Mouse (Mus musculus): ENCODE data around the gene Map4k4. TPM values are rescaled to one million over a fixed set of nuclear protein-coding genes. Genes with fewer than 3 reads are reported as not detected.

Map4k4 gene
- polyA plus RNA-seq, 1 experiment from 2014 or later: 23.7 TPM

DNA sequence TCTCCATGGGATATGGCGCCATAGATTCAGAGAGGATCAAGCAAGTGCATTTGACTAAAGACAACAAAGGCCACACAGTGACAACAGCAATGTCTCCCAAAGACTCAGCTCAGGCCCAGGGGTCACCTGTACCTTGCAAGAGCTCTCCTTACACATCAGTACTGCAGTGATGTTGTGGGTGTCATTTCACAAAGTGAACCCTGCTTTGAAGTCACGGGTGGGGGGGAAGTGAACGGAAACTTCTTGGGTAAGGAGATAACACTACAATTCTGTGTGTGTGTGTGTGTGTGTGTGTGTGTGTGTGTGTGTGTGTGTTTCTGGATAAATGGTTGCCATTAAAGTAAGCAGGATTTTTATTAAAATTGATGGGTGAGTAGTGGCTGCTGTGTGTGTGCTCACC, 53.9 kb downstream of the Map4k4 start:
- Histone ChIP-seq H3K9me3 (replicated peaks; ENCODE audit: control insufficient read depth, low read length) (no peaks in the 10 kb centered on the region), H3K9ac (ENCODE audit: low read depth, low read length) (no peak overlapping the region), H3K27me3 (ENCODE audit: control insufficient read depth, insufficient read depth, low read length) (no peaks in the 10 kb centered on the region), H3K4me1 (ENCODE audit: control insufficient read depth, insufficient read depth, low read length) (peaks cover 62% of the 10 kb centered on the region), H3K36me3 (ENCODE audit: control insufficient read depth, insufficient read depth, low read length) (no peaks in the 10 kb centered on the region), H3K4me2 (no peak overlapping the region), H3K4me3 (ENCODE audit: low read depth, low read length) (no peak overlapping the region), H3K27ac (ENCODE audit: low read depth, low read length) (no peak overlapping the region)
- no peak for ATAC-seq (replicated peaks; ENCODE audit: insufficient number of reproducible peaks, low FRiP score, low TSS enrichment)
- 48% methylated on average over 3 of the region's 3 CpGs for WGBS (ENCODE audit: insufficient replicate concordance)

- ATAC-seq (replicated peaks; ENCODE audit: insufficient number of reproducible peaks, low FRiP score, low TSS enrichment): no peak
- no peaks in the 10 kb centered on the region for H3K36me3 ChIP-seq (ENCODE audit: control insufficient read depth, insufficient read depth, low read length)
- no peaks in the 10 kb centered on the region for H3K27me3 ChIP-seq (ENCODE audit: control insufficient read depth, insufficient read depth, low read length)
- no peak overlapping the region for H3K27ac ChIP-seq (ENCODE audit: low read depth, low read length)
- H3K4me2 ChIP-seq: no peak overlapping the region
- H3K9me3 ChIP-seq (replicated peaks; ENCODE audit: control insufficient read depth, low read length): no peaks in the 10 kb centered on the region
- H3K4me1 ChIP-seq (ENCODE audit: control insufficient read depth, insufficient read depth, low read length): peaks cover 54% of the 10 kb centered on the region
- no peak overlapping the region for H3K9ac ChIP-seq (ENCODE audit: low read depth, low read length)
- 81% methylated on average over 5 of the region's 5 CpGs for WGBS (ENCODE audit: insufficient replicate concordance)
- no peak overlapping the region for H3K4me3 ChIP-seq (ENCODE audit: low read depth, low read length)
Measured at GRCm38 (mm10) chr1:39956712-39957111, 56.0 kb downstream of the Map4k4 start.

DNA sequence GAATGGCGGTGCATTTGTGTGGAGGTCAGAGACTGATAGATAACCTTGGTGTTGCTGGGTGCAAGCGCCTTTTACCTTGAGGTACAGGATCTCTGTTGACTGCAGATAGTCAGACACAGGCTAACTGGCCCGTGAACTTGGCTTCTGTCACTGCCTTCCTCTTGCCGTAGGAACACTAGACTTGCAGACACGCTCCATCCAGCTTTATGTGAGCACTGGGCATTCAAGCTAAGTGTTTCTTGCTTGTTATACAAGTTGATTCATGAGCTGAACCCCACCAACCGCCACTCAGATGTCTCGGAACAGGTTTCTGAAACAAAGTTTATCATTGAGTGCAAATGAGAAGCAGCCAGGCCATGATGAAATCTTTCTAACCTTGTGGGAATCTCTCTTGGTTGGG, 57.3 kb downstream of the Map4k4 start:
- WGBS (ENCODE audit: insufficient replicate concordance): 68% methylated on average over 7 of the region's 7 CpGs
- no peaks in the 10 kb centered on the region for H3K27me3 ChIP-seq (ENCODE audit: control insufficient read depth, insufficient read depth, low read length)
- H3K4me2 ChIP-seq: no peak overlapping the region
- H3K4me3 ChIP-seq (ENCODE audit: low read depth, low read length): no peak overlapping the region
- H3K9ac ChIP-seq (ENCODE audit: low read depth, low read length): no peak overlapping the region
- H3K4me1 ChIP-seq (ENCODE audit: control insufficient read depth, insufficient read depth, low read length): peaks cover 45% of the 10 kb centered on the region
- H3K36me3 ChIP-seq (ENCODE audit: control insufficient read depth, insufficient read depth, low read length): peaks cover 3% of the 10 kb centered on the region
- H3K27ac ChIP-seq (ENCODE audit: low read depth, low read length): no peak overlapping the region
- H3K9me3 ChIP-seq (replicated peaks; ENCODE audit: control insufficient read depth, low read length): no peaks in the 10 kb centered on the region
- ATAC-seq (replicated peaks; ENCODE audit: insufficient number of reproducible peaks, low FRiP score, low TSS enrichment): no peak

DNA sequence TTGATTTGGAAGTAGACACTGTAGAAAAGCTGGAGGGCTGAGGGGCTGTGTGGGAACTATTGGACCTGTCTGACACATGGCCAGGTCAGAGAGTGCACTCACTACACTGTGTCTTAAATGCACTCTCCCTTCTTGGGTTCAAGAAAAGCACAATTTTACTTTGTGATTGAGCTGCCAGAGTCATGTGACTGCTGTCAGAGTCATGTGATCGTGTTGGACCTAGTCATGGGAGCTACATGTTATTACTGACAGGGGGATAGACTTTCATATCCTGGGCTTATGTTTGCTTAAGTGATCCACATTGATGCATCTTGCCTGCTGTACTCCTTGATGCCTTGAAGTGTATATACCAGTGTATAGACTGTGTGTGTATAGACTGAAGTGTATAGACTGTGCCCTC, 59.9 kb downstream of the Map4k4 start:
- Histone ChIP-seq H3K27ac (ENCODE audit: low read depth, low read length) (no peak overlapping the region), H3K27me3 (ENCODE audit: control insufficient read depth, insufficient read depth, low read length) (no peaks in the 10 kb centered on the region), H3K4me2 (no peak overlapping the region), H3K9me3 (replicated peaks; ENCODE audit: control insufficient read depth, low read length) (no peaks in the 10 kb centered on the region), H3K36me3 (ENCODE audit: control insufficient read depth, insufficient read depth, low read length) (peaks cover 3% of the 10 kb centered on the region), H3K4me1 (ENCODE audit: control insufficient read depth, insufficient read depth, low read length) (peaks cover 33% of the 10 kb centered on the region), H3K4me3 (ENCODE audit: low read depth, low read length) (no peak overlapping the region), H3K9ac (ENCODE audit: low read depth, low read length) (no peak overlapping the region)
- 85% methylated on average over 1 of the region's 1 CpGs for WGBS (ENCODE audit: insufficient replicate concordance)
- ATAC-seq (replicated peaks; ENCODE audit: insufficient number of reproducible peaks, low FRiP score, low TSS enrichment): no peak

- Histone ChIP-seq H3K27me3 (ENCODE audit: control insufficient read depth, insufficient read depth, low read length) (no peaks in the 10 kb centered on the region), H3K9me3 (replicated peaks; ENCODE audit: control insufficient read depth, low read length) (no peaks in the 10 kb centered on the region), H3K4me3 (ENCODE audit: low read depth, low read length) (no peak overlapping the region), H3K4me2 (no peak overlapping the region), H3K9ac (ENCODE audit: low read depth, low read length) (no peak overlapping the region), H3K27ac (ENCODE audit: low read depth, low read length) (no peak overlapping the region), H3K36me3 (ENCODE audit: control insufficient read depth, insufficient read depth, low read length) (peaks cover 3% of the 10 kb centered on the region), H3K4me1 (ENCODE audit: control insufficient read depth, insufficient read depth, low read length) (peaks cover 35% of the 10 kb centered on the region)
- no peak for ATAC-seq (replicated peaks; ENCODE audit: insufficient number of reproducible peaks, low FRiP score, low TSS enrichment)
- WGBS (ENCODE audit: insufficient replicate concordance): 80% methylated on average over 6 of the region's 6 CpGs
Measured at GRCm38 (mm10) chr1:39961113-39961512, 60.4 kb downstream of the Map4k4 start.

DNA sequence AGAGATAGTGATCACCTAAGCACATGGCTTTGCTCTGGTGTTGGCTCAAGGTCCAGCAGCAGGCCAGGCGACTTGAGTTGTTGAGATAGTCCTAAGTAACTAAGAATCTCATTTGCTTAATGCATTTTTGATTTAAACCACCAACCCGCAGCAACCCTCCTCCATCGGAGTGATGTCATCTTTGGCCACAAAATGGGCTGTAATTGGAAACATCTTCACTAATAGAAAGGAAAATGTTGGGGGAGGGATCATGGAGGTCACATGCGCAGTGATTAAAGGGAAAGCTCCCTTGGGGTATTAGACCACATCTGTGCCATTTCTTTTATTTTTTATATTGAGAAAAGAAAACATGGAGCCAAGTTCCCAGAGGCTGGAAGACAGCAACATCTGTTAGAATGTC, 61.6 kb downstream of the Map4k4 start:
- no peak overlapping the region for H3K9ac ChIP-seq (ENCODE audit: low read depth, low read length)
- no peak for ATAC-seq (replicated peaks; ENCODE audit: insufficient number of reproducible peaks, low FRiP score, low TSS enrichment)
- WGBS (ENCODE audit: insufficient replicate concordance): 79% methylated on average over 4 of the region's 4 CpGs
- no peak overlapping the region for H3K4me2 ChIP-seq
- H3K4me3 ChIP-seq (ENCODE audit: low read depth, low read length): no peak overlapping the region
- no peak overlapping the region for H3K27ac ChIP-seq (ENCODE audit: low read depth, low read length)
- peaks cover 29% of the 10 kb centered on the region for H3K4me1 ChIP-seq (ENCODE audit: control insufficient read depth, insufficient read depth, low read length)
- peaks cover 3% of the 10 kb centered on the region for H3K36me3 ChIP-seq (ENCODE audit: control insufficient read depth, insufficient read depth, low read length)
- no peaks in the 10 kb centered on the region for H3K9me3 ChIP-seq (replicated peaks; ENCODE audit: control insufficient read depth, low read length)
- no peaks in the 10 kb centered on the region for H3K27me3 ChIP-seq (ENCODE audit: control insufficient read depth, insufficient read depth, low read length)

DNA sequence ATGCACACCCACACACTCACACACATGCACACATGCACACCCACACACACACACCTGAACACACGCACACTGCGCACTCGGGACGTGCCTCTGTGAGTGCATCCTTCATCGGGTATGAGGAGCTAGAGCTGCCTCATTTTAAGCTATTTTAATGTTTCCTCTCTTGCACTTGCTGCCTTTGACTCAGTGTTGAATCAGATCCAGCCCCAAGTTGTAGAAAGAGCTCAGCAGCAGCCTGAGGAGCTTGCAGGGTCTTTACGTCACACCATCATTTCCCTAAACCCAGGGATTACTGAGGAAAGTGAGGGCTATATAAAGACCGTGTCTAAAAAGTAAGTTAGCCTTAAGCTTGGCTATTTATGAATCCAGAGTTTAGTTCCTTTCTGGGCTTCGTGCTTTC, 62.1 kb downstream of the Map4k4 start:
- H3K27ac ChIP-seq (ENCODE audit: low read depth, low read length): no peak overlapping the region

DNA sequence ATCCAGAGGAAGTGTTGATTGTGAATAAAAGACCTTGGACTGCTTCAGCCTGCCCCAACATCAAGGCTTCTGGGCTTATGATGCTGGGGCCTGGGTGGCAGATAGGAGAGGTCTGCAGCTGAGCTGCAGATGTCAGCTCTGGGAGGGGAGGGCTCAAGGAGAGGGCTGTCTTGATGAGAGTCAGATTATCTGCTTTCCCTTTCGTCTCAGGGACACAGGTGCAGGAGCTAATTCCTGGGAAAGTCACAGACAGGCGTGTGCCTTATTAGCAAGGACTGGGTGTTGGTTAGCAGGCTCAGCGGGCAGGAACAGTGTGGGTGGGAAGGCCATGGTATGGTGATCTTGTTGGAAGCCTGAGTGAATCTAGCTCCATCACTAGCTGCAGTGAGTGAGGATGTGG, 63.1 kb downstream of the Map4k4 start:
- Histone ChIP-seq H3K4me2 (no peak overlapping the region), H3K9me3 (replicated peaks; ENCODE audit: control insufficient read depth, low read length) (no peaks in the 10 kb centered on the region), H3K9ac (ENCODE audit: low read depth, low read length) (no peak overlapping the region), H3K36me3 (ENCODE audit: control insufficient read depth, insufficient read depth, low read length) (peaks cover 3% of the 10 kb centered on the region), H3K4me3 (ENCODE audit: low read depth, low read length) (no peak overlapping the region), H3K27me3 (ENCODE audit: control insufficient read depth, insufficient read depth, low read length) (no peaks in the 10 kb centered on the region), H3K27ac (ENCODE audit: low read depth, low read length) (no peak overlapping the region), H3K4me1 (ENCODE audit: control insufficient read depth, insufficient read depth, low read length) (peaks cover 23% of the 10 kb centered on the region)
- 78% methylated on average over 3 of the region's 3 CpGs for WGBS (ENCODE audit: insufficient replicate concordance)
- no peak for ATAC-seq (replicated peaks; ENCODE audit: insufficient number of reproducible peaks, low FRiP score, low TSS enrichment)

More for the DNA sequence above, 62.1 kb downstream of the Map4k4 start:
- Histone ChIP-seq H3K4me2 (no peak overlapping the region), H3K4me1 (ENCODE audit: control insufficient read depth, insufficient read depth, low read length) (peaks cover 24% of the 10 kb centered on the region), H3K9ac (ENCODE audit: low read depth, low read length) (no peak overlapping the region), H3K4me3 (ENCODE audit: low read depth, low read length) (no peak overlapping the region), H3K9me3 (replicated peaks; ENCODE audit: control insufficient read depth, low read length) (no peaks in the 10 kb centered on the region), H3K36me3 (ENCODE audit: control insufficient read depth, insufficient read depth, low read length) (peaks cover 3% of the 10 kb centered on the region), H3K27me3 (ENCODE audit: control insufficient read depth, insufficient read depth, low read length) (no peaks in the 10 kb centered on the region)
- no peak for ATAC-seq (replicated peaks; ENCODE audit: insufficient number of reproducible peaks, low FRiP score, low TSS enrichment)
- whole genome bisulfite sequencing (ENCODE audit: insufficient replicate concordance): 91% methylated on average over 8 of the region's 8 CpGs

DNA sequence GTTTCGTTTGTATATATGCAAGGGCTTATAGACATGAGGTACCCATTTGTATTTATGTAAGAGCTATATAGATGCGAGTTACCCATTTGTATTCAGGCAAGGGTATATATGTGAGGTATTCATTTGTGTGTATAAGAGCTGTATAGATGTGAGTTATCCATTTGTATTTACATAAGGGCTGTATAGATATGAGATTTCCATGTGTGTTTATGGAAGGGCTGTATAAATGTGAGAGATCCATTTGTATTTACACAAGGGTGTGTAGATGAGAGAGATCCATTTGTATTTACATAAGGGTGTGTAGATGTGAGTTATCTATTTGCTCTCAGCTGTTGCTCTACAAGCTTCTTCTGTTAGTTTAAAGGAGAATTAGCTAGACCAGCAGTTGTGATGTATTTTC, 63.7 kb downstream of the Map4k4 start:
- H3K9ac ChIP-seq (ENCODE audit: low read depth, low read length): no peak overlapping the region
- no peak overlapping the region for H3K4me2 ChIP-seq
- peaks cover 23% of the 10 kb centered on the region for H3K4me1 ChIP-seq (ENCODE audit: control insufficient read depth, insufficient read depth, low read length)
- no peak for ATAC-seq (replicated peaks; ENCODE audit: insufficient number of reproducible peaks, low FRiP score, low TSS enrichment)
- H3K4me3 ChIP-seq (ENCODE audit: low read depth, low read length): no peak overlapping the region
- no peaks in the 10 kb centered on the region for H3K9me3 ChIP-seq (replicated peaks; ENCODE audit: control insufficient read depth, low read length)
- peaks cover 3% of the 10 kb centered on the region for H3K36me3 ChIP-seq (ENCODE audit: control insufficient read depth, insufficient read depth, low read length)
- no peak overlapping the region for H3K27ac ChIP-seq (ENCODE audit: low read depth, low read length)
- no peaks in the 10 kb centered on the region for H3K27me3 ChIP-seq (ENCODE audit: control insufficient read depth, insufficient read depth, low read length)
- 81% methylated on average over 2 of the region's 2 CpGs for WGBS (ENCODE audit: insufficient replicate concordance)
